Mouse (Mus musculus): ENCODE data around the gene Syne1. TPM values are rescaled to one million over a fixed set of nuclear protein-coding genes. Genes with fewer than 3 reads are reported as not detected.

Syne1 gene
- polyA plus RNA-seq, 1 experiment = 140 TPM

DNA sequence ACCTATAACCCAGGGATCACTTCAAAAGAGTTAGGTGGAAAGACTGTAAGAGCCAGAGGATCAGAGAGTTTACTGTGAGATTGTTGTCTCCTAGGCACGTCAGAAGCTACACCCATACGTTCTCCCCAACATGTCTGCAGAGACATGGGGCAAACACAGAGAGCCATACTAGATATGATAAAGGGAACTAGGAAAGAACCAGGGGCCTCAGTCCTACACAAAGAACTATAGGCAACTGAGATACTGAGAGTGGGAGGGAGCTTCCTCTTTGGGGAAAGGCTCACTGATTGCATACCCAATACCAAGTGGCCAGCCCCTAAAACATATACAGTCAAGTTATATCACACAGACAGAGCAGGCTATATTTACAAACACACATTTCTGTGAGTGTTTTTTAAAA lies 491.3 kb downstream of the Syne1 start:
- no peak overlapping the region for H3K4me3 ChIP-seq (ENCODE audit: insufficient read depth, low read depth, low read length)
- 89% methylated on average over 2 of the region's 2 CpGs for WGBS
- no peak overlapping the region for H3K27ac ChIP-seq (ENCODE audit: insufficient read depth, low read depth, low read length)

DNA sequence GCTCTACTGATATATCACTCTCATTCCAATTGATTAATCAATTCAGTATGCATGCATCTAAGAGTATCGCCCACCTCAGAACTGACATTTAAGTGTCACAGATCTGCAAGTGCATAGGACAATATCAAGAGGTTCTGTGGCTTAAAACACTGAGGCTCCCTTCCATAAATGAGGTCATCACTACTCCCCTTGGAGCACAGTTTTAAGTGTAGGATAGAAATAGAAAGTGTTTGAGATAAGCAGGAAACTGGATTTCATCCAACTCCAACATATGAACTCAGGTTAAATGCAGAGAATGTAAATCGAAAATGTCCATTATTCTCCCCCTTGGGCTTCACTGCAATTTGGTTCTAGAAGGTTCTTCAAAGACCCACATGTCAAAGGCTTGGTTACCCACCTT lies 492.4 kb downstream of the Syne1 start:
- H3K4me1 ChIP-seq (ENCODE audit: control insufficient read depth, insufficient read depth, low read length) = peaks cover 3% of the 10 kb centered on the region
- TF ChIP-seq CTCF (IDR thresholded peaks at IDR 0.05; ENCODE audit: insufficient read depth, low read depth, low read length) = no peak
- TF ChIP-seq POLR2A (IDR thresholded peaks at IDR 0.05; ENCODE audit: insufficient read depth, low read depth, low read length) = no peak
- 82% methylated on average over 2 of the region's 2 CpGs for WGBS
- no peak overlapping the region for H3K4me3 ChIP-seq (ENCODE audit: insufficient read depth, low read depth, low read length)
- no peak overlapping the region for H3K27ac ChIP-seq (ENCODE audit: insufficient read depth, low read depth, low read length)

More for the DNA sequence above, 491.3 kb downstream of the Syne1 start:
- TF ChIP-seq POLR2A (IDR thresholded peaks at IDR 0.05; ENCODE audit: insufficient read depth, low read depth, low read length) (no peak), CTCF (IDR thresholded peaks at IDR 0.05; ENCODE audit: insufficient read depth, low read depth, low read length) (no peak)
- peaks cover 3% of the 10 kb centered on the region for H3K4me1 ChIP-seq (ENCODE audit: control insufficient read depth, insufficient read depth, low read length)

DNA sequence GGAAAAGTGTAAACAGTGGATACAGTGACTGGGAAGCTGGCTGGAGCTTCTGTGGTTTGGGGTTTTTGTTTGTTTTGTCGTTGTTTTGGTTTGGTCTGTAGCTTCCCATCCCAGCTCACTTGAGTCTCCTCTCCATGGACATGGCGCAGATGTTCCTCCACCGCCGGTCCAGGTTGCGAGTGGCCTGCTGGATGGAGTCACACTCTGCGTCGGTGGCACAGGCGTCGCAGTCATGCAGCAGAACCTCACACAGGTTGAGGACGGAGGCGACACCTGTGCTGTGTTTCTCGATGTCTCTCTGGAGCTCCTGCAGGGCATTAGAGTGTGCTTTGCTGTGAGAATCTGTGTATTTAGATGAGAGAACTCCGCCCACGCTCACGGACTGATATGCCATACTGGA lies 493.6 kb downstream of the Syne1 start:
- WGBS = 90% methylated on average over 15 of the region's 15 CpGs
- no peak overlapping the region for H3K4me3 ChIP-seq (ENCODE audit: insufficient read depth, low read depth, low read length)
- TF ChIP-seq POLR2A (IDR thresholded peaks at IDR 0.05; ENCODE audit: insufficient read depth, low read depth, low read length) = no peak
- TF ChIP-seq CTCF (IDR thresholded peaks at IDR 0.05; ENCODE audit: insufficient read depth, low read depth, low read length) = no peak
- H3K4me1 ChIP-seq (ENCODE audit: control insufficient read depth, insufficient read depth, low read length) = peaks cover 3% of the 10 kb centered on the region
- H3K27ac ChIP-seq (ENCODE audit: insufficient read depth, low read depth, low read length) = no peak overlapping the region

DNA sequence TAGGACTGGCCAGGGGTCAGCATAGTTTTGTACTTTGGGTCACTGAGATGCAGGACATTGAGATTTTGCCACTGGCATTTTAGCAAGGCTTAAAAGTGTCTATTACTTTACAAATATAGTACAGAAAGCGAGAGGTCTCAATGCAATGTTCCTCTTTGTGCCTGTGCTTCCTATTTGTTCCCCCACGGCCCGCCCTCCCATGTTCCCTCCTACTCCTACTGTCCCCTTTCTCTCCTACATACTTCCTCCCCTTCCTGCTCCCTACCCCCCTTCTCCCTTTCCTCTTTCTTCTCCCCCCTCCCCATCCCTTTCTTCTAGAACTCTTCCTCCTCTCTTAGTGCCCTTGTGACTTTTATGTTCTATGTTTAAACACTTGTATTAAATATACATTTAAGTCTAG lies 494.3 kb downstream of the Syne1 start:
- Histone ChIP-seq H3K4me3 (ENCODE audit: insufficient read depth, low read depth, low read length) (no peak overlapping the region), H3K27ac (ENCODE audit: insufficient read depth, low read depth, low read length) (no peak overlapping the region), H3K4me1 (ENCODE audit: control insufficient read depth, insufficient read depth, low read length) (peaks cover 3% of the 10 kb centered on the region)
- TF ChIP-seq POLR2A (IDR thresholded peaks at IDR 0.05; ENCODE audit: insufficient read depth, low read depth, low read length) = no peak
- TF ChIP-seq CTCF (IDR thresholded peaks at IDR 0.05; ENCODE audit: insufficient read depth, low read depth, low read length) = no peak
- WGBS = 50% methylated on average over 3 of the region's 3 CpGs

DNA sequence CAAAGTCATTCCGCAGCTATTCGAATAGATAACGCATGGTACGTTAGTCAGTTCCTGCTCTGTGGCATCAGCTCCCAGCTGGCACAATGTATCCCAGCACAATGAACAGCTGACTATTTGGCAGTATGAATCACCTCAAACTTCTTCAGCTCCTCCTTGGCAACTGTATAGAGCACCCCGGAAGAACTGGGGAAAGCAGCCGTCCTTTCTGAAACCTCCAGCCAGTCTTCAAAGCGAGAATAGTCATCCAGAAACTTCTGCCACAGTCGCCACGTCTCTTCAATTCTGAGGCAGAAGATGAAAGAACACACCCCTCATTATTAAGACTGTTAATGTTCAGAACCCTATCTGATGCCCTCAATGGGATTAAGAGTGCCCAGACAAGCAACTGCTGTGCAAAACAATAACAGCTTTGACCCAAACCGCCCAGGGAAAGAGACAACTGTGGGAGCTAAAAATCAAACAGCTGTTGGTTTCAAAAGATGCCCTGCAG lies 495.0 kb downstream of the Syne1 start:
- Histone ChIP-seq H3K4me3 (ENCODE audit: insufficient read depth, low read depth, low read length) (no peak overlapping the region), H3K4me1 (ENCODE audit: control insufficient read depth, insufficient read depth, low read length) (peaks cover 3% of the 10 kb centered on the region), H3K27ac (ENCODE audit: insufficient read depth, low read depth, low read length) (no peak overlapping the region)
- 42% methylated on average over 10 of the region's 10 CpGs for WGBS
- TF ChIP-seq CTCF (IDR thresholded peaks at IDR 0.05; ENCODE audit: insufficient read depth, low read depth, low read length) (no peak), POLR2A (IDR thresholded peaks at IDR 0.05; ENCODE audit: insufficient read depth, low read depth, low read length) (no peak)

DNA sequence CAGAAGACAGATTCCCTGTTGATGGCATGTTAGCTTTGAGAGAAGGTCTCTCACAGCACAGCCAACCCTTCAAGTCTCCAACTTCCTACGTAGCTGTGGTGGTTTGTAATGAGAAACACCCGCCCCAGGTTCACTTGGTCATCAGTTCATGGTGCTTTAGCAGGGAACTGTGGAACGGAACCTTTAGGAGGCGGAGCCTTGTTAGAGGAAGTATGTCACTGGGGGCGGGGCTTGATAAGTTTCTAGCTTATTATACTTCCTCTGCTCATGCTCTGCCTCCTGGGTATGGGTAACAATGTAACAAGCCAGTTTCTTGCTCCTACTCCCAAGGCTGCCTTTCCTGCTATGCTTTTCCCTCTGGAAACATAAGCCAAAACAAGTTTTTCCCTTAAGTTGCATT lies 505.6 kb downstream of the Syne1 start:
- 0 out of 2 replicates have a peak, but pooled peaks cover 2% of the 10 kb centered on the region for H3K4me1 ChIP-seq (ENCODE audit: control insufficient read depth, insufficient read depth, low read length)
- TF ChIP-seq CTCF (IDR thresholded peaks at IDR 0.05; ENCODE audit: insufficient read depth, low read depth, low read length) = no peak
- no peak for TF ChIP-seq POLR2A (IDR thresholded peaks at IDR 0.05; ENCODE audit: insufficient read depth, low read depth, low read length)
- H3K27ac ChIP-seq (ENCODE audit: insufficient read depth, low read depth, low read length) = no peak overlapping the region
- no peak overlapping the region for H3K4me3 ChIP-seq (ENCODE audit: insufficient read depth, low read depth, low read length)
- WGBS = 82% methylated on average over 5 of the region's 5 CpGs

DNA sequence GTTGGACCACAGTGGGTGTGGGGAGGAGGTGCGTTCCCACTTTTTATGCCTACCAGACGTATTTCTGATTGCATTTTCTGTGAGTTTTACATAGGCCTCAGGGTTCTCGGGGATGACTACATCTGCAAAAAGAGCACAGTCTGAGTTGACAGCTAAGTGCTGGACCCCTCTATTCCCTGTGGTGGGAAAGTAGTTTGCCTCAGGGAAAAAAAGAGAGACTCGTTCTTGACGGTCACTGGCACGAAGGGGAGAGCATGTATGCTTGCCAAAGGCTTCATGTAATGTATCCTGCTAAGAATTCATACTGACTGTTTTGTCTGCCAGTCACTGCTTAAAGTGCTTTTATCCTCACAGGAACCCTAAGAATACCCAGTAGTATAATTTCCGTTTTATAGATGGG lies 506.1 kb downstream of the Syne1 start:
- Histone ChIP-seq H3K4me1 (ENCODE audit: control insufficient read depth, insufficient read depth, low read length) (0 out of 2 replicates have a peak, but pooled peaks cover 2% of the 10 kb centered on the region), H3K4me3 (ENCODE audit: insufficient read depth, low read depth, low read length) (no peak overlapping the region), H3K27ac (ENCODE audit: insufficient read depth, low read depth, low read length) (no peak overlapping the region)
- no peak for TF ChIP-seq POLR2A (IDR thresholded peaks at IDR 0.05; ENCODE audit: insufficient read depth, low read depth, low read length)
- no peak for TF ChIP-seq CTCF (IDR thresholded peaks at IDR 0.05; ENCODE audit: insufficient read depth, low read depth, low read length)
- WGBS = 41% methylated on average over 7 of the region's 7 CpGs

DNA sequence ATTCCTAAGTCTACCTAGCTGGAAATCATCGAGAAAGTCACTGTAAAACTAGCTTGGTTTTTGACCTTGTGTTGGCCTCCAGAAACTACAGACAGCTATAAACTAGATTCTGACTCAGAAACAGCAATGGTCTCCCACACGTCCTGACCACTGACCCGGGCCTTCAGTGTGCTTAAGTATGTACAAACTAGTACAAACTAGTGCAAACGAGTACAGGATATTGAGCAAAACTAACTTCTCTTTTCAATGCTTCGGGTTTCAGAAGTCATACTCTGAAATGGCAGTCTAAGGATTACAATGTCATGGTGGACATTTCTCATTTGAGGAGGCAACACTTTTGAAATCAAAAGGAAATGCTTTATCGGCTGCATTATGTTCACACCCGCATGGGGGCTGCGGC lies 506.8 kb downstream of the Syne1 start:
- Histone ChIP-seq H3K4me1 (ENCODE audit: control insufficient read depth, insufficient read depth, low read length) (0 out of 2 replicates have a peak, but pooled peaks cover 2% of the 10 kb centered on the region), H3K27ac (ENCODE audit: insufficient read depth, low read depth, low read length) (no peak overlapping the region), H3K4me3 (ENCODE audit: insufficient read depth, low read depth, low read length) (no peak overlapping the region)
- 89% methylated on average over 8 of the region's 8 CpGs for WGBS
- TF ChIP-seq POLR2A (IDR thresholded peaks at IDR 0.05; ENCODE audit: insufficient read depth, low read depth, low read length) (no peak), CTCF (IDR thresholded peaks at IDR 0.05; ENCODE audit: insufficient read depth, low read depth, low read length) (no peak)

DNA sequence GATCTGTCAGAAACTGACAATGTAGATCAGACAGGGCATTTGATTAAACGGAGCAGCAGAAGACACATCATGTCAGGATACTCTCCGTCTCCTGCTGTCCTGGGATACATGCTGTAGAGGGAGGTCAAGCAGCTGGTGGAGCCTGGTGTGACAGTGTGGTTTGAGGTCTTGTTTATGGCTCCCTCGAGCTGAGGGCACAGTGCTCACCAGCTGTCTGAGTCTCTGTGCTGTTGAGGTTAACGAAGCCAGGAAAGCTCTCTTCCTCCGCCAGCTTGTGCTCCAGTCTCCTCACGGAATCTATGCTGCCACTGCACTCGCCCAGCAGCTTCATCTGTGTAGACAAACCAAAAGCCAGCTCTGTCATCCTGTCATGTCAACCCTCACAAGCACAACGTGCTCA lies 510.0 kb downstream of the Syne1 start:
- no peak overlapping the region for H3K4me3 ChIP-seq (ENCODE audit: insufficient read depth, low read depth, low read length)
- H3K27ac ChIP-seq (ENCODE audit: insufficient read depth, low read depth, low read length) = no peak overlapping the region
- 74% methylated on average over 8 of the region's 8 CpGs for WGBS
- TF ChIP-seq CTCF (IDR thresholded peaks at IDR 0.05; ENCODE audit: insufficient read depth, low read depth, low read length) (no peak), POLR2A (IDR thresholded peaks at IDR 0.05; ENCODE audit: insufficient read depth, low read depth, low read length) (no peak)
- 0 out of 2 replicates have a peak, but pooled peaks cover 2% of the 10 kb centered on the region for H3K4me1 ChIP-seq (ENCODE audit: control insufficient read depth, insufficient read depth, low read length)
